Mouse (Mus musculus) stomach, embryonic 14.5 days (tissue): ENCODE results near the gene Kazn. TPM values are rescaled to one million over a fixed set of nuclear protein-coding genes. Genes with fewer than 3 reads are reported as not detected.

Experiments
- ATAC-seq: fragments of 200-750 bp; cut with Nextera tagmentation; 2 replicates; pipeline ENCODE4 v1.8.0; 2017; ENCODE audit warnings: low read depth, moderate TSS enrichment; ENCODE audit not compliant: insufficient number of reproducible peaks, insufficient read depth, low FRiP score
- H3K27ac ChIP-seq: fragments of 300-500 bp; sonication (generic); 2 replicates; pipeline ENCODE4 v1.5.1; 2014; ENCODE audit warnings: mild to moderate bottlenecking, low read length, moderate library complexity, mixed read lengths
- H3K27me3 ChIP-seq: fragments of 300-500 bp; sonication (generic); 2 replicates; pipeline ENCODE4 v1.6.1; 2014; ENCODE audit warnings: low read length, control low read depth, mixed read lengths; ENCODE audit not compliant: control insufficient read depth, insufficient read depth
- H3K36me3 ChIP-seq: fragments of 300-500 bp; sonication (generic); 2 replicates; pipeline ENCODE4 v1.6.1; 2014; ENCODE audit warnings: mild to moderate bottlenecking, control low read depth, low read length, moderate library complexity, mixed read lengths; ENCODE audit not compliant: control insufficient read depth, insufficient read depth
- H3K4me1 ChIP-seq: fragments of 300-500 bp; sonication (generic); 2 replicates; pipeline ENCODE4 v1.6.1; 2014; ENCODE audit warnings: low read length, control low read depth, mixed read lengths; ENCODE audit not compliant: control insufficient read depth, insufficient read depth
- H3K4me2 ChIP-seq: fragments of 300-500 bp; sonication (generic); replicated peaks from 2 replicates; pipeline ENCODE4 v1.6.1; 2014; ENCODE audit warnings: low read depth, low read length, control low read depth
- H3K4me3 ChIP-seq: fragments of 300-500 bp; sonication (generic); 2 replicates; pipeline ENCODE4 v1.5.1; 2014; ENCODE audit warnings: low read depth, low read length, control low read depth
- H3K9ac ChIP-seq: fragments of 300-500 bp; sonication (generic); replicated peaks from 2 replicates; pipeline ENCODE4 v1.6.1; 2014; ENCODE audit warnings: low read depth, mild to moderate bottlenecking, control low read depth, low read length, moderate library complexity, mixed read lengths
- H3K9me3 ChIP-seq: fragments of 300-500 bp; sonication (generic); 2 replicates; pipeline ENCODE4 v1.6.1; 2016; ENCODE audit warnings: low read depth, low read length, control low read depth; ENCODE audit not compliant: control insufficient read depth
- whole genome bisulfite sequencing: fragments of 180-500 bp; shearing (Covaris S2); extraction: QIAGEN DNeasy Blood & Tissue Kit; methylation state at CpG from one replicate; pipeline ENCODE4 v1.1.7; 2014; 5-methylcytosine and 5-hydroxymethylcytosine counted together
- polyA plus RNA-seq: library from polyadenylated mRNA; unstranded; fragments of >200 nt; fragmentation: Nextera tagmentation; extraction: Ambion mirVana; gene quantifications from 2 replicates; pipeline ENCODE4 v1.2.1, GENCODE M21; 2014

Kazn gene
- polyA plus RNA-seq, 1 experiment from 2014 or later, result 12.5 TPM

GRCm38 (mm10) chr4:142053261-142053660, 185.9 kb downstream of the Kazn start:
- Histone ChIP-seq H3K27ac (peak overlapping the region; percentile 86; the same call in 1 of the 2 replicates), H3K4me1 (peaks cover 14% of the 10 kb centered on the region; the same call in 1 of the 2 replicates), H3K27me3 (no peaks in the 10 kb centered on the region), H3K4me3 (no peak overlapping the region), H3K4me2 (no peak overlapping the region), H3K9me3 (no peaks in the 10 kb centered on the region), H3K9ac (no peak overlapping the region), H3K36me3 (no peaks in the 10 kb centered on the region; the same call in 1 of the 2 replicates)
- 0 out of 2 replicates have a peak, but pooled peaks have one; percentile 28 for ATAC-seq
- WGBS, result 50% methylated on average over 4 of the region's 4 CpGs

- Histone ChIP-seq H3K27me3 (no peaks in the 10 kb centered on the region), H3K9me3 (no peaks in the 10 kb centered on the region), H3K36me3 (no peaks in the 10 kb centered on the region; the same call in 1 of the 2 replicates), H3K4me1 (peaks cover 14% of the 10 kb centered on the region; the same call in 1 of the 2 replicates), H3K4me3 (no peak overlapping the region), H3K4me2 (no peak overlapping the region), H3K27ac (peak overlapping the region; percentile 86; the same call in 1 of the 2 replicates), H3K9ac (no peak overlapping the region)
- ATAC-seq, result peak; percentile 70
- WGBS, result 51% methylated on average over 22 of the region's 22 CpGs
Observed at GRCm38 (mm10) chr4:142052391-142053132, 186.6 kb downstream of the Kazn start.

Other genes starting within 250 kb of the Kazn start
- gene Fhad1, start 224.3 kb downstream of the Kazn start, polyA plus RNA-seq, result 0.78 and 2.5 TPM in 2 replicates
- 43.2 and 48.5 TPM in 2 replicates for gene Tmem51, start 155.1 kb downstream of the Kazn start, polyA plus RNA-seq